Mouse (Mus musculus) hindbrain, postnatal 0 days (tissue): ENCODE data around the gene Wdr74. TPM values are rescaled to one million over a fixed set of nuclear protein-coding genes. Genes with fewer than 3 reads are reported as not detected.
"Not testable (repeated sequence)": the region's sequence is repeated elsewhere in the genome, so short reads cannot be mapped to it uniquely, and the experiment has no call there.

Source experiments
- ATAC-seq: fragments of 200-750 bp; cut with Nextera tagmentation; 2 replicates; pipeline ENCODE4 v1.8.0; 2017; ENCODE audit warnings: mild to moderate bottlenecking, moderate TSS enrichment, moderate library complexity
- DNase-seq: peaks from one replicate; pipeline ENCODE4 v3.0.0-alpha.2; 2015; ENCODE audit warnings: low spot score
- H3K27ac ChIP-seq: fragments of 300-500 bp; sonication (generic); 2 replicates; pipeline ENCODE4 v1.5.1; 2014; ENCODE audit warnings: mild to moderate bottlenecking
- H3K27me3 ChIP-seq: fragments of 300-500 bp; sonication (generic); 2 replicates; pipeline ENCODE4 v1.6.1; 2014; ENCODE audit warnings: low read length, mixed read lengths; ENCODE audit not compliant: insufficient read depth
- H3K36me3 ChIP-seq: fragments of 300-500 bp; sonication (generic); 2 replicates; pipeline ENCODE4 v1.6.1; 2014; ENCODE audit warnings: low read length, mixed read lengths; ENCODE audit not compliant: insufficient read depth
- H3K4me1 ChIP-seq: fragments of 300-500 bp; sonication (generic); 2 replicates; pipeline ENCODE4 v1.6.1; 2014; ENCODE audit warnings: antibody characterized with exemption, low read length, mixed read lengths; ENCODE audit not compliant: insufficient read depth
- H3K4me2 ChIP-seq: fragments of 300-500 bp; sonication (generic); 2 replicates; pipeline ENCODE4 v1.6.1; 2014; ENCODE audit warnings: low read depth, mild to moderate bottlenecking, low read length, moderate library complexity, mixed read lengths
- H3K4me3 ChIP-seq: fragments of 300-500 bp; sonication (generic); 2 replicates; pipeline ENCODE4 v1.5.1; 2014; ENCODE audit warnings: low read length
- H3K9ac ChIP-seq: fragments of 300-500 bp; sonication (generic); replicated peaks from 2 replicates; pipeline ENCODE4 v1.6.1; 2014; ENCODE audit warnings: mild to moderate bottlenecking, low read length, moderate library complexity, mixed read lengths
- H3K9me3 ChIP-seq: fragments of 300-500 bp; sonication (generic); 2 replicates; pipeline ENCODE4 v1.6.1; 2016; ENCODE audit warnings: low read length, mixed read lengths
- CTCF ChIP-seq: IDR thresholded peaks from 2 replicates; pipeline ENCODE4 v1.5.1; 2016; ENCODE audit warnings: antibody characterized with exemption, control low read depth, low read depth
- WGBS: fragments of 180-500 bp; shearing (Covaris S2); extraction: QIAGEN DNeasy Blood & Tissue Kit; methylation state at CpG from one replicate; pipeline ENCODE4 v1.1.7; 2014; 5-methylcytosine and 5-hydroxymethylcytosine counted together
- polyA plus RNA-seq: library from polyadenylated mRNA; unstranded; fragments of >200 nt; fragmentation: Nextera tagmentation; extraction: Ambion mirVana; gene quantifications from 2 replicates; pipeline ENCODE4 v1.2.1, GENCODE M21; 2015
- total RNA-seq: library from RNA; depleted of rRNA; stranded (reverse); fragments of >200 nt; gene quantifications from 2 replicates; pipeline ENCODE4 v1.2.3, GENCODE M21; 2014

Gene Wdr74
- total and polyA plus RNA-seq, 2 experiments from 2014 or later, result 49.7 to 78.7 TPM

- peaks cover 11% of the 10 kb centered on the region for H3K4me1 ChIP-seq
- ATAC-seq, result no peak
- H3K36me3 ChIP-seq, result no peaks in the 10 kb centered on the region
- TF ChIP-seq CTCF, result no peak
- no peaks in the 10 kb centered on the region for H3K9me3 ChIP-seq
- H3K4me3 ChIP-seq, result no peak overlapping the region
- no peak overlapping the region for H3K9ac ChIP-seq
- no peak overlapping the region for H3K4me2 ChIP-seq
- no peak overlapping the region for H3K27ac ChIP-seq
- H3K27me3 ChIP-seq, result no peaks in the 10 kb centered on the region
- 66% methylated on average over 10 of the region's 10 CpGs for WGBS
- no peak for DNase-seq
Observed at GRCm38 (mm10) chr19:8715868-8716766, 19.5 kb upstream of the Wdr74 start.

DNA sequence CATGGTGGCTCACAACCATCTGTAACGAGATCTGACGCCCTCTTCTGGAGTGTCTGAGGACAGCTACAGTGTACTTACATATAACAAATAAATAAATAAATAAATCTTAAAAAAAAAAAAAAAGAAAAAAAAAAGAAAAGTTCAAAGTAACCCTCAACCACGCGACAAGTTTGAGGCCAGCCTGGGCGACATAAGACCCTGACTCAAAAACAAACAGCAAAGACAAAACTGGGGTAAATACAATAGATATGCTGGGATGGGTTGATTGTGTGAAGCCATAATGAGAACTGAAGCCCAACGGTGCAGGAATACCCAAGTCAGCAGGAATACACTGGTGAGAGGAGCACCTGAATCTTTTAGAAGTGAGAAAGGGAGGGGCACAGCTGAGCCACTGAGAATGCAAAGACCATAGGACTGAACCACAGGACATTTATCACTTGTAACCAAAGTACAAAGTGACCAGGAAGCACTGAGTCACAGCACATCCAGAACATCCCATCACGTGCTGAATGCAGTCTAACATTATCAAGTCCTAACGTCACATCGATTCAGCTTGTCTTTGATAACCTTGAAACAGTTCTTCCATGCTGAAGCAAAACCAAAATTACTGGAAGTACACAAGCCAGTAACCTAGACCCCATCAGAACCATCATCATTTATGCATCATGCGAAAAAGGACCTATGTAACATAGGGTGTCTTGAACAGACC lies 18.7 kb upstream of the Wdr74 start:
- no peak overlapping the region for H3K9ac ChIP-seq
- ATAC-seq, result no peak
- no peak overlapping the region for H3K27ac ChIP-seq
- no peaks in the 10 kb centered on the region for H3K36me3 ChIP-seq
- no peak for DNase-seq
- WGBS, result 70% methylated on average over 8 of the region's 10 CpGs
- H3K4me2 ChIP-seq, result no peak overlapping the region
- peaks cover 12% of the 10 kb centered on the region for H3K4me1 ChIP-seq
- TF ChIP-seq CTCF, result no peak
- H3K27me3 ChIP-seq, result no peaks in the 10 kb centered on the region
- H3K9me3 ChIP-seq, result no peaks in the 10 kb centered on the region
- H3K4me3 ChIP-seq, result no peak overlapping the region

DNA sequence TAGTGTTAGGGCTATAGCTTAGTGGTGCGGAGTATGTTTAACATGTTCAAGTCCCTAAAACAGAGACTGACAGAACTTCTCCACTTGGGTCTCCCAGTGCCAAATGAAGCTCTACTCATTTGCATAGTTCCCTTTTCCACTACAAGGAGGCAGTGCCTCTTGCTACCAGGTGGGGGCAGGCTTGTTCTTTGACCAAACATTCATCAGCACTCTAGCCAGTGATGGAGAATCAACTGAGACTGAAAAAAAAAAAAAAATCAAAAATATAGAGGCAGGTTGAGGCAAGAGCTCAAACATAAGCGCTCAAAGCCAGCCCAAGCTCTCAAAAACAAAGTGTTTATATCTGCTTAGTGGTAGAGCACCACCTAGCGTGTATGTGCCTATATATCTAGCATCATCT lies 17.3 kb upstream of the Wdr74 start:
- DNase-seq (peak; percentile 76), ATAC-seq (no peak)
- Histone ChIP-seq H3K4me3 (no peak overlapping the region), H3K27me3 (no peaks in the 10 kb centered on the region), H3K27ac (no peak overlapping the region), H3K36me3 (no peaks in the 10 kb centered on the region), H3K4me1 (peaks cover 10% of the 10 kb centered on the region; the same call in 1 of the 2 replicates), H3K9me3 (no peaks in the 10 kb centered on the region), H3K4me2 (no peak overlapping the region), H3K9ac (no peak overlapping the region)
- peak; percentile 79 for TF ChIP-seq CTCF
- WGBS, result 71% methylated on average over 3 of the region's 3 CpGs

DNA sequence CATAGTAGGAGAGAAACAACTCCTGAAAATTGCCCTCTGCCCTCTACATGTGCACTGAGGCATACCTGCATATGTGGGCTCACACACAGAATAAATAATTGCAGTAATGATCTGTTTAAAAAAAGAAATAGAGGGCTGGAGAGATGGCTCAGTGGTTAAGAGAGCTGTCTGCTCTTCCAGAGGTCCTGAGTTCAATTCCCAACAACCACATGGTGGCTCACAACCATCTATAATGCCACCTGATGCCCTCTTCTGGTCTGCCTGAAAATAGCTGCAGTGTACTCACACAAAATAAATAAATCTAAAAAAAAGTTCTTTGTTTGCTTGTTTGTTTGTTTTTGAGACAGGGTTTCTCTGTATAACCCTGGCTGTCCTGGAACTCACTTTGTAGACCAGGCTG lies 16.6 kb upstream of the Wdr74 start:
- not testable (repeated sequence) for H3K4me2 ChIP-seq, H3K27ac ChIP-seq, H3K4me1 ChIP-seq, H3K9ac ChIP-seq, H3K4me3 ChIP-seq, ATAC-seq, H3K36me3 ChIP-seq, H3K27me3 ChIP-seq, DNase-seq, H3K9me3 ChIP-seq
- peak; percentile 30 for TF ChIP-seq CTCF

DNA sequence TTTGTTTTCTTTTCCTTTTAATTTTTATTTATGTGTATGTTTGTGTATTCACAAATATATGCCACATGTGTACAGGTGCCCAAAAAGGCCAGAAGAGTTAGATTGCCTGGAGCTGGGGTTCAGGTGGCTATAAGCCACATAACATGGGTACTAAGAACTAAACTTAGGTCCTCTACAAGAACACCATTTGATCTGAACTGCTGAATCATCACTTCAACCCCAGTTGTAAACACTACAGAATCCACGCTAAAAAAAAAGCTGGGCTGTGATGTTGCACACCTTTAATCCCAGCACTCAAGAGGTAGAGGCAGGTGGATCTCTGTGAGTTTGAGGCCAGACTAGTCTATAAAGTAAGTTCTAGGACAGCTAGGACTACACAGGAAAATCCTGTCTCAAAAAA lies 14.2 kb upstream of the Wdr74 start:
- no peak for ATAC-seq
- H3K27me3 ChIP-seq, result no peaks in the 10 kb centered on the region
- peak overlapping the region; percentile 71; the same call in 1 of the 2 replicates for H3K4me3 ChIP-seq
- no peaks in the 10 kb centered on the region for H3K9me3 ChIP-seq
- H3K36me3 ChIP-seq, result peaks cover 16% of the 10 kb centered on the region
- DNase-seq, result no peak
- 81% methylated on average over 1 of the region's 1 CpGs for WGBS
- H3K9ac ChIP-seq, result no peak overlapping the region
- peaks cover 14% of the 10 kb centered on the region; the same call in 1 of the 2 replicates for H3K4me1 ChIP-seq
- peak overlapping the region; percentile 73; the same call in 1 of the 2 replicates for H3K4me2 ChIP-seq
- no peak for TF ChIP-seq CTCF
- no peak overlapping the region for H3K27ac ChIP-seq

- Histone ChIP-seq H3K9me3 (no peaks in the 10 kb centered on the region), H3K27ac (peak overlapping the region; percentile 98; the same call in 1 of the 2 replicates), H3K4me2 (peak overlapping the region; percentile 73), H3K27me3 (no peaks in the 10 kb centered on the region), H3K36me3 (peaks cover 22% of the 10 kb centered on the region), H3K9ac (peak overlapping the region; percentile 88), H3K4me3 (peak overlapping the region; percentile 71), H3K4me1 (peaks cover 14% of the 10 kb centered on the region; the same call in 1 of the 2 replicates)
- TF ChIP-seq CTCF, result no peak
- ATAC-seq (no peak), DNase-seq (no peak)
- WGBS, result 57% methylated on average over 4 of the region's 4 CpGs
Observed at GRCm38 (mm10) chr19:8722021-8722420, 13.6 kb upstream of the Wdr74 start.

DNA sequence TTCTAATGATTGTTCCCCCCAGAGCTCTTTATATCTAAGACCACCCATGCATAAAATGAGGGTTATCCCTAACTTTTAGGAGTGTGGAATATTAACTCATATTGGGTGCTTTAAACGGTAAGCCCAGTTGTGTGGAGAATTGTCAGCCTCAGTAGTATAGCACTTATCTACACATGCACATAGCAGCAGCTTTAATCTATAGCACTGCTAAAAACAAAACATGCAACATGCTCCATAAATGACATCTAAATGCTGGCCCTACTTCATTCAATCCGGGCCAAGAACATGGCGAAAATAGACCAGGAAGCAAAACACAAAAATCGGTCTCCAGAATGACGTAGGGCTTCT lies 13.1 kb upstream of the Wdr74 start:
- peaks cover 14% of the 10 kb centered on the region; the same call in 1 of the 2 replicates for H3K4me1 ChIP-seq
- H3K9ac ChIP-seq, result peak overlapping the region; percentile 88
- peak overlapping the region; percentile 73 for H3K4me2 ChIP-seq
- H3K9me3 ChIP-seq, result no peaks in the 10 kb centered on the region
- no peak for ATAC-seq
- WGBS, result under 1% methylated on average over 5 of the region's 5 CpGs
- no peaks in the 10 kb centered on the region for H3K27me3 ChIP-seq
- no peak for TF ChIP-seq CTCF
- H3K27ac ChIP-seq, result peak overlapping the region; percentile 98
- H3K36me3 ChIP-seq, result peaks cover 22% of the 10 kb centered on the region
- DNase-seq, result no peak
- peak overlapping the region; percentile 71 for H3K4me3 ChIP-seq
